ENCODE assay signal across 9 mouse cellular contexts in genomic region chr5:147898968-147899549, GRCm38 (mm10).
"Had no signal": no experiment of that assay in that cellular context is flagged by ENCODE, and none has a peak within 500 bp of the region (broad histone marks: within the 10 kb centered on the region; RNA-seq: fewer than 3 reads in every experiment).

No protein-coding gene starts in this region.

- DNase-seq: kidney, adult 8-10 months; kidney, postnatal 25 days; liver; liver, embryonic 13.5 days; liver, postnatal 0 days; midbrain, embryonic 14.5 days; right cerebral cortex, postnatal 14 days; thymus, adult 18-20 months; thymus, postnatal 25 days had no signal

- ATAC-seq: liver, postnatal 0 days had no signal
